Mouse (Mus musculus) forebrain, embryonic 10.5 days (tissue): ENCODE measurements around the gene Nfe2l2. TPM values are rescaled to one million over a fixed set of nuclear protein-coding genes. Genes with fewer than 3 reads are reported as not detected.
A peak's percentile ranks its signal among the peaks of the same experiment; 100 is the strongest.

Experiments used
- DNase-seq: peaks from one replicate; pipeline ENCODE4 v3.0.0-alpha.2; 2017; ENCODE audit warnings: low spot score; ENCODE audit errors: extremely low spot score
- H3K27ac ChIP-seq: fragments of 300-500 bp; sonication (generic); 2 replicates; pipeline ENCODE4 v1.5.1; 2016; ENCODE audit warnings: mild to moderate bottlenecking
- H3K27me3 ChIP-seq: fragments of 300-500 bp; sonication (generic); 2 replicates; pipeline ENCODE4 v1.6.1; 2016; ENCODE audit warnings: mild to moderate bottlenecking; ENCODE audit not compliant: poor library complexity, severe bottlenecking
- H3K36me3 ChIP-seq: fragments of 300-500 bp; sonication (generic); replicated peaks from 2 replicates; pipeline ENCODE4 v1.6.1; 2016; ENCODE audit warnings: mild to moderate bottlenecking, moderate library complexity
- H3K4me1 ChIP-seq: fragments of 300-500 bp; sonication (generic); 2 replicates; pipeline ENCODE4 v1.6.1; 2016
- H3K4me3 ChIP-seq: fragments of 300-500 bp; sonication (generic); 2 replicates; pipeline ENCODE4 v1.5.1; 2016; ENCODE audit warnings: mild to moderate bottlenecking, moderate library complexity
- H3K9me3 ChIP-seq: fragments of 300-500 bp; sonication (generic); 2 replicates; pipeline ENCODE4 v1.6.1; 2016; ENCODE audit warnings: mild to moderate bottlenecking, moderate library complexity
- WGBS: fragments of 180-500 bp; shearing (Covaris S2); methylation state at CpG from one replicate; pipeline ENCODE4 v1.1.7; 2016; 5-methylcytosine and 5-hydroxymethylcytosine counted together
- polyA plus RNA-seq: library from polyadenylated mRNA; unstranded; fragments of >200 nt; fragmentation: Nextera tagmentation; extraction: Ambion mirVana; gene quantifications from 2 replicates; pipeline ENCODE4 v1.2.1, GENCODE M21; 2016

The Nfe2l2 gene
- polyA plus RNA-seq = 23.8 and 26.5 TPM in 2 replicates

GRCm38 (mm10) chr2:75704234-75705161 is at the start of gene Nfe2l2:
TSS of gene Nfe2l2 (minus strand) at chr2:75704641.
- Histone ChIP-seq H3K4me1 (peaks cover 74% of the 10 kb centered on the region), H3K27me3 (no peaks in the 10 kb centered on the region)
- WGBS = under 1% methylated on average over 58 of the region's 58 CpGs

GRCm38 (mm10) chr2:75752306-75753175 is 48.1 kb upstream of the Nfe2l2 start:
- no peaks in the 10 kb centered on the region for H3K27me3 ChIP-seq
- no peak overlapping the region for H3K4me3 ChIP-seq
- 90% methylated on average over 22 of the region's 22 CpGs for whole genome bisulfite sequencing
- H3K9me3 ChIP-seq = no peaks in the 10 kb centered on the region
- H3K27ac ChIP-seq = no peak overlapping the region
- no peak for DNase-seq
- peaks cover 25% of the 10 kb centered on the region for H3K4me1 ChIP-seq
- H3K36me3 ChIP-seq = no peaks in the 10 kb centered on the region

More at GRCm38 (mm10) chr2:75704234-75705161, at the start of gene Nfe2l2:
- Histone ChIP-seq H3K4me3 (peak within 1 kb of the TSS; percentile 78), H3K27ac (peak within 1 kb of the TSS; percentile 97), H3K36me3 (no peaks in the 10 kb centered on the region), H3K9me3 (no peaks in the 10 kb centered on the region)
- peak; percentile 100 for DNase-seq

DNA sequence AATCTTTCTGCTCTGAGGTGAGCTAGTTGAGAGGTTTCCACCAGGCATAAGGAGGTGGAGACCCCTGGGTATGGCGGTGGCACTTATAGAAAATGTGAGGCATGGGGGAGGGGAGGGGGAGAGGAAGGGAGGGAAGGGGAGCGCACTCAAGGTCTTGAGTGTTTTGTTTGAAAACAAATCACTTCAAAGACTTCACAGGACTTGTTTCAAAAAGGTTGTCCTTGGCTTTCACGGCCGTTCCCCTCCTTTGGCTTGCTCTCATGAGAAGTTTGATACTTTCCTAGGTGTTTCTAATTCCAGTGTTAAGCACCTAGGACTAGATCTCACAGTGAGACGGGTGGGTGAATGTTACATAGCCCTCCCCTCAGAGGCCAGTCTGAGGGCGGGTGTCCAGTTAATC is 47.5 kb upstream of the Nfe2l2 start:
- no peak for DNase-seq
- Histone ChIP-seq H3K27me3 (no peaks in the 10 kb centered on the region), H3K4me3 (no peak overlapping the region), H3K4me1 (peaks cover 18% of the 10 kb centered on the region), H3K36me3 (no peaks in the 10 kb centered on the region), H3K9me3 (no peaks in the 10 kb centered on the region), H3K27ac (no peak overlapping the region)
- 63% methylated on average over 6 of the region's 6 CpGs for WGBS

DNA sequence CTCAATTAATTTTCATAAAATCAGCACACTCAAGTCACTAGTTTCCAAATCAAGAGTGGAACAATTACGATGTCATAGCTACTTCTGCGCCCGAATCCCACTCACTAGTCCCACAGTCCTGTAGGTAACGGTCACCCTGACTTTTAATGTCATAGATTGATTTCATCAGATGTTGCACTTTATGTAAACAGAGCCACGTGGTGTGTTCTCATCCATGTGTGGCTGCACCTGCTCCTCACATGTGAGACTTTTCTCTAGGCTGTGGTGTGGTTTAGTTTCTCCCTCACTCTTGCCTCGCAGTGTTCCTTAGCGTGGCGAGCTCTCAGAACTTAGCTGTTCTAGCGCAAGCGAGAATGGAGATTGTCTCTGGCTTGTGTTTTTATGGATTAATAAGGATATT is 46.4 kb upstream of the Nfe2l2 start:
- Histone ChIP-seq H3K27me3 (no peaks in the 10 kb centered on the region), H3K27ac (no peak overlapping the region), H3K4me1 (peaks cover 8% of the 10 kb centered on the region; the same call in 1 of the 2 replicates), H3K9me3 (no peaks in the 10 kb centered on the region), H3K36me3 (no peaks in the 10 kb centered on the region), H3K4me3 (no peak overlapping the region)
- WGBS = 95% methylated on average over 10 of the region's 10 CpGs
- DNase-seq = no peak

GRCm38 (mm10) chr2:75750043-75750718 is 45.7 kb upstream of the Nfe2l2 start:
- Histone ChIP-seq H3K4me3 (no peak overlapping the region), H3K27ac (no peak overlapping the region), H3K36me3 (no peaks in the 10 kb centered on the region), H3K4me1 (peaks cover 8% of the 10 kb centered on the region; the same call in 1 of the 2 replicates), H3K27me3 (no peaks in the 10 kb centered on the region), H3K9me3 (no peaks in the 10 kb centered on the region)
- WGBS = 94% methylated on average over 2 of the region's 2 CpGs
- DNase-seq = no peak

- H3K4me3 ChIP-seq = no peak overlapping the region
- no peaks in the 10 kb centered on the region for H3K9me3 ChIP-seq
- no peak overlapping the region for H3K27ac ChIP-seq
- 84% methylated on average over 6 of the region's 6 CpGs for WGBS
- peaks cover 8% of the 10 kb centered on the region; the same call in 1 of the 2 replicates for H3K4me1 ChIP-seq
- H3K36me3 ChIP-seq = no peaks in the 10 kb centered on the region
- no peak for DNase-seq
- H3K27me3 ChIP-seq = no peaks in the 10 kb centered on the region
These were observed 44.4 kb upstream of the Nfe2l2 start for GRCm38 (mm10) chr2:75748841-75749240.

- 86% methylated on average over 2 of the region's 2 CpGs for WGBS
- Histone ChIP-seq H3K27me3 (no peaks in the 10 kb centered on the region), H3K27ac (no peak overlapping the region), H3K4me3 (no peak overlapping the region), H3K4me1 (peaks cover 10% of the 10 kb centered on the region), H3K9me3 (no peaks in the 10 kb centered on the region), H3K36me3 (no peaks in the 10 kb centered on the region)
- no peak for DNase-seq
These were observed 32.6 kb upstream of the Nfe2l2 start for GRCm38 (mm10) chr2:75737006-75737503.

- no peak for DNase-seq
- Histone ChIP-seq H3K27me3 (no peaks in the 10 kb centered on the region), H3K27ac (no peak overlapping the region), H3K9me3 (no peaks in the 10 kb centered on the region), H3K4me1 (peaks cover 14% of the 10 kb centered on the region), H3K4me3 (no peak overlapping the region), H3K36me3 (no peaks in the 10 kb centered on the region)
- WGBS = 74% methylated on average over 5 of the region's 5 CpGs
These were observed 29.9 kb upstream of the Nfe2l2 start for GRCm38 (mm10) chr2:75734196-75734865.

DNA sequence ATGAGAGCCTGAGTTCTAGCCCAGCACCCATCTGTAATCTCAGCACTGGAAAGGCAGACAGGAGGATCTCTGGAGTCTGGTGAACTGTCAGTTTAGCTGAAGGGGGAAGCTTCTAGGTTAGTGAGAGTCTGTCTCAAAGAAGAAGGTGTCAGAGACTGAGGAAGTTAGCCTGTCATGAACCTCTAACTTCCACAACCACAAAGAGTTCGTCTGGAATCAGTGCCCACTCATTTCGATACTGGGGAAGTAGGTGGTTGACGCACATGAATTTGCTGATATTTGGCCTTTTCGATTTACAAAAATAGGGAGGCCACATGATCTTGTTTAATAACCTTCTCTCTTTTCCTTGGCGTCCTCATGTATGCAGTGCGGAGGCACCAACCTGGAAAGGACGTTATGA is 28.7 kb upstream of the Nfe2l2 start:
- Histone ChIP-seq H3K9me3 (no peaks in the 10 kb centered on the region), H3K4me3 (no peak overlapping the region), H3K36me3 (no peaks in the 10 kb centered on the region), H3K4me1 (peaks cover 14% of the 10 kb centered on the region), H3K27me3 (no peaks in the 10 kb centered on the region), H3K27ac (no peak overlapping the region)
- WGBS = 93% methylated on average over 7 of the region's 7 CpGs
- no peak for DNase-seq

DNA sequence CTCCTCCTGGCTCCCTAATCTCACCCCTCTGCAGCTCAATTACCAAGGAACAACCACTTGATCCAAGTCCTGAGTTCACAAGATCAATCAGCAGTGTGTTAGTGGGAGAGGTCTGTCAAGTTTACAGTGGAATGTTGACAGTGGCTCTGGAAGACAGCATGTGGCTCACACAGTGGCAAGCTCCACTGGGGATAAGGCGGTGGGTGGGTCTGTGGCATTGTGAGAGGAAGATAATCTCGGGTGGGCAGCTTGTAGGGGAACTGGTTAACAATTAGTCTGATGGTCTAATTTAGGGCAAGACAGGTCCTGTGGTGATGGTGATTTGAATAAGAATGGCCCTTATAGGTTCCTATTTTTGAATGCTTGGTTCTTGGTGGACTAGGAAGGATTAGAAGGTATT is 27.5 kb upstream of the Nfe2l2 start:
- DNase-seq = no peak

DNA sequence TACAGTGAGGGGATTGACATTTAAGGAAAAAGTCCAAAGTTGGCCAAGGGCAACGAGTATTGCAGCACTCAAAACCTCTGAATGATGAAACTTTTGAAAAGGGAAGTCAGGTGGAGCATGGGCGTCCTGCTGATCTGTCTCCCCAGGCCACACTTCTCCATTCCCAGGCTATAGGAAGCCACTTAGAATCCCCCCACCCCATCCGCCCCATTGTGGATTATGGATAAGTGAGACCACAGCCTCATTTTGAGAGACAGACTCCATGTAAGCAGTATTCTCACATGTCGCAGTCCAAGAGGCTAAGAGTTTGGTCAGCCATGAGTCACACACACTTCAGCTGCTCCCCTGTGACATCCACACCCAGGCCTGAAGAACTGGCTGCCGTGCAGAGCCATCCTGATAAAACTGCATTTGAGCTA is 26.8 kb upstream of the Nfe2l2 start:
- no peaks in the 10 kb centered on the region for H3K36me3 ChIP-seq
- WGBS = 84% methylated on average over 5 of the region's 5 CpGs
- no peak overlapping the region for H3K4me3 ChIP-seq
- H3K9me3 ChIP-seq = no peaks in the 10 kb centered on the region
- no peak for DNase-seq
- H3K27me3 ChIP-seq = no peaks in the 10 kb centered on the region
- H3K27ac ChIP-seq = no peak overlapping the region
- H3K4me1 ChIP-seq = peaks cover 14% of the 10 kb centered on the region

More for the DNA sequence above, 27.5 kb upstream of the Nfe2l2 start:
- H3K27ac ChIP-seq = 0 out of 2 replicates have a peak overlapping the region, but pooled peaks have one; percentile 20
- H3K36me3 ChIP-seq = no peaks in the 10 kb centered on the region
- no peaks in the 10 kb centered on the region for H3K27me3 ChIP-seq
- H3K4me3 ChIP-seq = no peak overlapping the region
- 58% methylated on average over 2 of the region's 2 CpGs for WGBS
- peaks cover 14% of the 10 kb centered on the region for H3K4me1 ChIP-seq
- H3K9me3 ChIP-seq = no peaks in the 10 kb centered on the region

DNA sequence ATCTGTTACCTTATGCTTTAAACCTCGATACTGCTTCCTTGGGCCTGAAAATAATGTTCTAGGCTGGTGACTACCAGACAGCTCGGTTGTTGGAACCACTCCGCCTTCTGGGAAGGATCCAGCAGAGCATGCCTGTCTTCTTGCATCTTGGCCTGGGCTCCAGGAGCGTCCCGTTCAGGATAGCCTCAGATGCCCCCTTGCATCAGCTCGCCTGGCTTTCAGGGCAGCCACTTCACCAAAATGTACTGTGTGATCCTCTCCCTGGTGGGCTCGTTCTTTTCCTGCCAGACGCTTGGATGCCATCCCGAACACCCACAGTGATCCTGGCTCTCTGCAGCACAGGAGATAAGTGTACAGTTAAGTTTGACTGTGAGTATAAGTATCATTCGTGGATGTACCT is 25.6 kb upstream of the Nfe2l2 start:
- H3K4me3 ChIP-seq = no peak overlapping the region
- H3K27ac ChIP-seq = no peak overlapping the region
- DNase-seq = no peak
- WGBS = 86% methylated on average over 10 of the region's 10 CpGs
- no peaks in the 10 kb centered on the region for H3K9me3 ChIP-seq
- peaks cover 14% of the 10 kb centered on the region for H3K4me1 ChIP-seq
- H3K27me3 ChIP-seq = no peaks in the 10 kb centered on the region
- no peaks in the 10 kb centered on the region for H3K36me3 ChIP-seq
